Mouse (Mus musculus) mouse trophoblast stem cell (cell line): ENCODE measurements around the gene Camta1.

Source experiments
- in situ Hi-C, 2 experiments: fragments of 300-500 bp; cut with MseI, MboI; formaldehyde crosslinking; loops; 2 replicates in 1 of 2; 3 replicates in 1 of 2; pipeline ENCODE4 v1.15.1; 2025

Camta1 gene

DNA sequence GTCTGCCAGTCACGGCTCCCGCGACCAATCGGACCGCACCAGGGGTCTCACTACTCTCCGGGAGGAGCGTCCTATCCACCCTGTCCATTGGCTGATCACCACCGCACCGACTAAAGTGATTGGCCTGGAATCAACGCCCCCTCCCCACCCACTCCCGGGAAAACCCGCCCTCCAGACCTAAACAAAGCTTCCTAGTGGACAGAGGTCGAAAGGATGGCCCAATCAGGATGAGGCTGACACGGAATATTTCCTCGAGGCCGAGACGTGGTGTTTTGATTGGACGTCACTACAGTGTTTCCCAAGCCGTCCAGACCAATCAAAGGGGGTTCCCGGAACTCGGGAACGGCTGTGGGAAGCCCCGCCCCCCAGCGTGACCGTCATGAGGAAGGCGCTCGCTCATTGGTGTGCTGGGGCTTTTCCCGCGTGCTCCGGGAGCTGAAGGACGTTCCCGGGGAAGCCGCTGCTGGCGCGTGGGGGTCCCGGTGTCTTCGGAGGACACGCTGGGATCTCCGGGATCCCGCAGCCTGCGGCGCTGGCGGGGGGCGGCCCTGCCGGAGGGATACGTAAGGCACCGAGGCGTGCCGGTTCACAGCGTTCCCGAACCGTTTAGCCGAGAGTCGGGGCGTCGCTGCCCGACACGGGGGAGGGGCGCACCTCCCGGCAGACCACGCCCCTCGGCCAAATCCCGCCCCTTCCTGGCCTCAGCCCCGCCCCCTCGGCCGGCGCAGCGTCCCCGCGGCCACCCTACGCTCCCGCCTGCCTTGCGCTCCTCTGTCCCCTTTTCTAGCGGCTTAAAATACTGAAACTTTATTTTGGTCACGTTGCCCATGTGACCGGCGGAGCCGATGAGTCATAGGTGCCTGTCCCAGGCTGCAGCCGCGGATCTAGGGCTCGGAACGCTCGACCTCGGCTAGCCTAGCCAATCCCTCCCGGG, at the start of gene Camta1:
TSS of gene Camta1 (minus strand) at position 71 of the 934 bp plus-strand sequence.
- in situ Hi-C loops: no loop called here

GRCm38 (mm10) chr4:151908809-151909208, 47.1 kb upstream of the Camta1 start:
- in situ Hi-C loops: no loop called here

GRCm38 (mm10) chr4:151907577-151908343, 46.1 kb upstream of the Camta1 start:
- in situ Hi-C loops: no loop called here

DNA sequence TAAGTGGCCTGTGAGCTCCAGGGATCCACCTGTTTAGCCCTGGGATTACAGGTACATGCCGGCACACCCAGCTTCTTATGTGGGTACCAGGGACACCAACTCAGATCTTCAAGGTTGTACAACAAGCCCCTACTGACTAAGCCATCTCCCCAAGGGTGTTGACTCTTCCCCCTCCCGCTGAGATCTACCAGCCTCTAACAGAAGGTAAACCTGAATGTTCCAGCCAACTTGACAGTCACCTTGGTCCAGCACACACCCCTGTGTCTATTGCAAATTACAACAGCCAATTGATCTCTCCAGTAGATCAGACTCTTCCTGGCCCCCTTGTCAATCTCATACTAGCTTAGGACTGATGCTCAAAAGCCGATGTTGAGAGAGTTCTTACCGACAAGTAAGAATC, 43.9 kb upstream of the Camta1 start:
- in situ Hi-C loops: no loop called here

DNA sequence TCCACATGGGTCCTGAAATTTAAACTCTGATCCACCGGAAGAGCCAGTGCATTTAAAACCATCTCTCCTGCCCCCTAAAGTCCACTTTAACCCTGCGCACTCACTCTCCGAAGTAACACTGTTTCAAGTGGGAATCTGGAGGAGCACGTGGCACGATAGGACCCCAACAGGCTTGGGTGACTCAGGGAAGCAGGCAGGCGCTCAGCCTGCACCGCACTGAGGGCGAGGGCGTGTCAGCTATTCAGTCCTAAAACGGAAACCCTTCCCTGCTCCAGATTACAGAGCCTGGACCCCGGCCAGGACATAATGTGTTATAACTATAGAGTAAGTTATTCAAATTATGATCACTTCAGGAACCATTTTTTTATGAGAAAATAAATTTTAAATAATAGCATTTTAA, 42.4 kb upstream of the Camta1 start:
- in situ Hi-C loops: no loop called here

DNA sequence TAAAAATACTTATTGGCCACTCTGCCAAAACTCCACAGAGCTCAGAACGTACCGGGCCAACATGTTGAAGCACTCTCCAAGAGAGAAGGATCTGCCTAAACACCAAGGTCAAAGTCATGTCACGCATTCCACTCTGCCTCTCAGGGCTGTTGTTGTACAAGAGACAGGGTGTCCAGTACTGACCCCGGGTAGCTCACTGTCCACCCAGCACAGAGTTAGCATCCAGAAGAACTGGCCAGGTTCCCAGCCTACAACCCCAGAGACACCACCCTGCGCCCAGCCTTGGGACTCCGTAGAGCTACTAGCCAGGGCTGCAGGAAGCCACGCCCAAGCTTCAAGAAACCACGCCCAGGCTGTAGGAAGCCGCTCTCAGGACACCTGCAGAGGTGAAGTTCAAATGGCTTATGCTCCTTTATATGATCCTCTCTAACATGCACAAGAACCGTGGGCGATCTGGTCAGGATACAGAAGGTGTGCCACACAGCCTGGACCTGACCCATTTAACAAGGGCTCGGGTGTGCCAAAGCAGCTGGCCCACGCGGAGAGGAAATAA, 41.1 kb upstream of the Camta1 start:
- in situ Hi-C loops: no loop called here

- in situ Hi-C loops: no loop called here
These were observed 40.5 kb upstream of the Camta1 start for GRCm38 (mm10) chr4:151902046-151902688.

DNA sequence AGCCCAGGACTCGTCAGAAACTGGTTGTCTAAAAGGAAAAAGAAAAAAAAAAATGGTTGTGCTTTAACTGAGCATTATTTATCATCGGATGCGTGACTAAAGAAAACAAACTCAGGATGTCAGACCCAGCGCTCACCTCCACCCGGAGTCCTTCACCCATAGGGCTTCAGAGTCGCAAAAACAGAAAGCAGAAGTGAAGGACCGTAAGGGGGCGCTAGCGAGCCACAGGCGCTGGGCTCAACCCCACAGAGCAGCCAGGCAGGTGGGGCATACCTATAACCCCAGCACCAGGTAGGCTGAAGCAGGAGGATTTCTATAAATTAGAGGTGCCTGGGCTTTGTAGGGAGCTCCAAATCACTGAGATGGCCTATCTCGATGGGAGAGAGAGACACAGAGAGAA, 39.7 kb upstream of the Camta1 start:
- in situ Hi-C loops: no loop called here

- in situ Hi-C loops: no loop called here
These were observed 39.1 kb upstream of the Camta1 start for GRCm38 (mm10) chr4:151900735-151901134.

DNA sequence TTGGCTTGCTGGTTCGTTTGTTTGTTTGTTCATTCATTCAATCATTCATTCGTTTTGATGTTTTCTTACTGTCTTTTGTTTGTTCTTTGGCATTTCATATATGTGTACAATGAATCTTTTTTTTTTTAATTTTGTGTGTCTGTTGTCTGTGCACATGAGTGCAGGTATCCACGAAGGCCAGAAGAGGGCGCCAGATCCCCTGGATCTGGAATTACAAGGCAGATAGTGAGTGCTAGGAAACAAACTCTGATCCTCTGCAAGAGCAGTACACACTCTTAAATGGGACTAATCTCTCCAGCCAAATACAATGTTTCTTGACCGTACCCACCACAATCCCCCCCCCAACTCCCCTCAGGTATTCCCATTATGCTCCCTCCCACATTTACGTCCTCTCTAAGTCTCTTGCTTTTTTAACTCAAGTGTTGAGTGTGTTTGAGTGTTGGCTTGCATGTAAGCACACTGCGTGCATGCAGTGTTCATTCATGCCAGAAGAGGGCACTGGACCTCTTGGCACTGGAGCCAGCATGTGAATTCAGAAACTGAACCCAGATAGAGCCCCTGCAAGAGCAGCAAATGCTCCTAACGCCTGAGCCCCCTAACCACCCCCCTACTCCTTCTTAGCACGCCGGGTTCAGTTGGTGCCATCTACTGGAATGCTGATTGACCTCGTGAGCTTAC, 38.2 kb upstream of the Camta1 start:
- in situ Hi-C loops: no loop called here

GRCm38 (mm10) chr4:151898600-151899245, 37.0 kb upstream of the Camta1 start:
- in situ Hi-C loops: no loop called here

DNA sequence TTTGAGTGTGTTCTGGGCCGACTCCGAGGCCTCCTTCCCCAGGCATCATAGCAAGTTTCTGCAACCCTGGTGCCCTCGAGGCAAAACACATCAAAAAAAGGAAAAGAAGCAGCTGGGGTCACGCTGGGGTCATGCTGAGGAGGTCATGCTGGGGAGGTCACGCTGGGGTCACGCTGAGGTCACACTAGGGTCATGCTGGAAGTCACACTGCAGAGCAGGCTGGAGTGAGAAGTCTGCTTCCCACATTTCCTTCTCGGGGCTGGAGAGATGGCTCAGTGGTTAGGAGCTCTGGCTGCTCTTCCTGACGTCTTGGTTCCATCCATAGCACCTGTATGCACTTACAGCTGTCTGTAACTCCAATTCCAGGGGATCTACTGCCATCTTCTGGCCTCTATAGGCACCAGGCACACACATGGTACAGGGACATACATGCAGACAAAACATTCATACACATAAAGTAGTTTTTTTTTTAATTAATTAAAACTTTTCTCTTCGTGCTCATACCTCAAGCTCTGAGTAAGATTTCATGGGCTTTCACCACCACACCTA, 35.5 kb upstream of the Camta1 start:
- in situ Hi-C loops: no loop called here

- in situ Hi-C loops: no loop called here
These were observed 33.9 kb upstream of the Camta1 start for GRCm38 (mm10) chr4:151895624-151896023.

- in situ Hi-C loops: no loop called here
These were observed 33.2 kb upstream of the Camta1 start for GRCm38 (mm10) chr4:151894926-151895325.

DNA sequence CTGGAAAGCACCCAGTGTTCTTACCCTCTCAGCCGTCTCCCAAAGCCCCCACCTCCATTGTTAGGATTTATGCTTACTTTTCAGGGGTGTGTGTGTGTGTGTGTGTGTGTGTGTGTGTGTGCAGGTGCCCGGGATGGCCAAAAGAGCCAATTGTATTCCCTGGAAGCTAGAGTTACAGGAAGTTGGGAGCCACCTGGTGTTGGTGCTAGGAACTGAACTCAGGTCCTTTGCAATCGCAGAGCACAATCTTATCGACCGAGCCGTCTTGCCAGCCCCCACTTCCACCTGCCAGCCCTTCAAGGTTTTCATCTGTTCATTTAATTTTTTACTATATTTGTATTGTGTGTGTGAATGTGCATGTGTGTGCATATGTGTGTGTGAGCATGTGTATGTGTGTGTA, 31.6 kb upstream of the Camta1 start:
- in situ Hi-C loops: no loop called here

- in situ Hi-C loops: no loop called here
These were observed 19.9 kb upstream of the Camta1 start for GRCm38 (mm10) chr4:151881590-151881989.

DNA sequence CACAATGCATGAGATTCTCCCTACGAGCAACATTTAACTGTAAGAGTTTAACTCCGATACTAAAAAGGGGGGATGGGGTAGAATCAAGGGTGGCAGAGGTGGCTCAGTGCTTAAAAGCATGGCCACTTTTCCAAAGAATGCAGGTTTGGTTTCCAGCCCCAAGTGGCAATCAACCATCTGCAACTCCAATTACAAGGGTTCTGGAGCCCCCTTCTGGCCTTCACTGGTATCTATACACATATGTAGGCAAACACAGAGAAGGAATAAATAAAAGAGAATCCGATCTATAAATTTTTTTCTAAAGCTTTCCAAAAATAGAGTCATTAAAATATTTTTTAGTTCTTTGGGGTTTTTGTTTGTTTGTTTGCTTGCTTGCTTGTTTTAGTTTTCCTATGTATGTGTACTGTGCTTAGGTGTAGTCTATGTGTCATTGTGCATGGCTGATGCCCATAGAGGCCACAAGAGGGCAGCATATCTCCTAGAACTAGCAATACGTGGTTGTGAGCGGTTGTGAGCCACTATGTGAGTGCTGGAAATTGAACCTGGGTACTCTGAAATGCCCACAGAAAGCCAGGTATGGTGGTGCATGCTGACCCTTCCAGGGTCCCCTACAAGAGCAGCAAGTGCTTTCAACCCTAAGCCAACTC, 18.5 kb upstream of the Camta1 start:
- in situ Hi-C loops: no loop called here

GRCm38 (mm10) chr4:151876400-151876799, 14.7 kb upstream of the Camta1 start:
- in situ Hi-C loops: no loop called here

DNA sequence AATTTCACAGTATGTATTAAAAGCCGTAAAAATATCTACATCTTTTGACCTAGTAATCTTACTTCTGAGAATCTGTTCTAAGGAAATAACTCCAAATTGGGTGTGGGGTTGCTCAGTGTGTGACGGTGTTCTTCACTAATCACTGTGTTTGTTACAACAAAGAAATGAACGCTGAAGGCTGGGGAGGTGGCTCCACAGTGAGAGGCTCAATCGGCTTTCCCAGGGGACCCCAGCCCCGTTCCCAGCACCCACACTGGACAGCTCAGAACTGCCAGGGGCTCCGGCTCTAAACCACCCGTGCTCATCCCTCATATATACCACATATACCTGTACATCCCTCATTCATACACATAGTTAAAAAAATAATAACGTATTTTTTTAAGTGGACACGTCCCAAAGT, 1.8 kb upstream of the Camta1 start:
- in situ Hi-C loops: no loop called here

- in situ Hi-C loops: no loop called here
These were observed 238 bp downstream of the Camta1 start for GRCm38 (mm10) chr4:151861471-151861805.
